Mouse (Mus musculus): ENCODE data around the gene Dync1h1. TPM values are rescaled to one million over a fixed set of nuclear protein-coding genes. Genes with fewer than 3 reads are reported as not detected.
A peak's percentile ranks its signal among the peaks of the same experiment; 100 is the strongest.

The Dync1h1 gene
- polyA plus RNA-seq, 1 experiment from 2014 or later = 70.8 TPM

DNA sequence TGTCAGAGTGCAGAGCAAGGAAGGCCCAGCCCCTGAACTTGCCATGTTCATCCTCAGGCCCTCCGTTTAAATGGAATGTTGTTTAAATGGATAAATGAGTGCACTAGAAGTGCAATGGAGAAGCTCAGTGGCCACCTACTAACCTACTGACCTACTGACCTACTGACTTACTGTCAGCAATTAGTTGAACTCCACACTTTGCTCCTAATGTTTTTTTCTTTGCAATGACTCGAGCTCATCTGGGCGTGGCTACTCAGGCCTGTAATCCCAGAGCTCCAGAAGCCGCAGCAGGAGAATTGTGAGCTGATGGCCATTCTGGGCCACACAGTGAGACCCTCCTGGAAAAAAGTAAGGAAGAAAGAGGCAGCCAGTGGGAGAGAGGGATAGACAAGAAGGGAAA is 25.3 kb upstream of the Dync1h1 start:
- DNase-seq (ENCODE audit: low spot score) = no peak
- H3K9me3 ChIP-seq = no peaks in the 10 kb centered on the region
- peaks cover 61% of the 10 kb centered on the region for H3K36me3 ChIP-seq
- WGBS = 79% methylated on average over 4 of the region's 4 CpGs
- H3K27me3 ChIP-seq (ENCODE audit: insufficient read depth, poor library complexity, severe bottlenecking) = no peaks in the 10 kb centered on the region
- no peak overlapping the region for H3K27ac ChIP-seq
- H3K4me3 ChIP-seq = no peak overlapping the region
- no peaks in the 10 kb centered on the region for H3K4me1 ChIP-seq (replicated peaks)

- Histone ChIP-seq H3K9me3 (no peaks in the 10 kb centered on the region), H3K4me1 (replicated peaks) (0 out of 2 replicates have a peak, but pooled peaks cover under 1% of the 10 kb centered on the region), H3K4me3 (no peak overlapping the region), H3K27ac (no peak overlapping the region), H3K36me3 (peaks cover 41% of the 10 kb centered on the region), H3K27me3 (ENCODE audit: insufficient read depth, poor library complexity, severe bottlenecking) (no peaks in the 10 kb centered on the region)
- 89% methylated on average over 9 of the region's 9 CpGs for WGBS
- no peak for DNase-seq (ENCODE audit: low spot score)
Measured at GRCm38 (mm10) chr12:110578333-110578732, 22.9 kb upstream of the Dync1h1 start.

DNA sequence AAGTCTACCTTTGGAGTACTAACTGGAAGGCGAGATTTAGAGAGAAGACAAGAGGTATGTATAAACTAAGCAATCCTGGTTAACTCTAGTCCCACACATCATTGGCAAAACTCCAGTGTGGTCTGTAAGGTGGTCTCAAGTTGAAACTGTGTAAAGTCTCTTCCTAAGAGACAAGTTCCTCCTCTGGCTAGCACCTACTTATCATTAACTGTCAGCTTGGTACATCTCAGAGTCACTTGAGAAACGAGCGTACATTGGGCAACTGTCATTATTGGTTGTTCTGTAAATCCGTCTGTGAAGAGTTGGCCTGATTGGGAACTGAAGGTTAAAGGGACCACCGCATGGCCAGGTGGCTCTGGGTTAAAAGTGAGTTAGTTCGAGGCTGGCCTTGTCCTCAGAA is 12.6 kb upstream of the Dync1h1 start:
- Histone ChIP-seq H3K27me3 (ENCODE audit: insufficient read depth, poor library complexity, severe bottlenecking) (no peaks in the 10 kb centered on the region), H3K4me3 (no peak overlapping the region), H3K4me1 (replicated peaks) (peaks cover 23% of the 10 kb centered on the region), H3K27ac (no peak overlapping the region), H3K36me3 (no peaks in the 10 kb centered on the region), H3K9me3 (no peaks in the 10 kb centered on the region)
- 80% methylated on average over 6 of the region's 6 CpGs for WGBS
- no peak for DNase-seq (ENCODE audit: low spot score)

- H3K4me3 ChIP-seq = peak overlapping the region; percentile 92
- H3K4me1 ChIP-seq (replicated peaks) = peaks cover 23% of the 10 kb centered on the region
- H3K27ac ChIP-seq = peak overlapping the region; percentile 97
- no peaks in the 10 kb centered on the region for H3K36me3 ChIP-seq
- H3K9me3 ChIP-seq = no peaks in the 10 kb centered on the region
- DNase-seq (ENCODE audit: low spot score) = no peak
- no peaks in the 10 kb centered on the region for H3K27me3 ChIP-seq (ENCODE audit: insufficient read depth, poor library complexity, severe bottlenecking)
- WGBS = 4% methylated on average over 15 of the region's 15 CpGs
Measured at GRCm38 (mm10) chr12:110590804-110591259, 10.4 kb upstream of the Dync1h1 start.

GRCm38 (mm10) chr12:110591260-110591883 is 9.9 kb upstream of the Dync1h1 start:
- Histone ChIP-seq H3K9me3 (no peaks in the 10 kb centered on the region), H3K27me3 (ENCODE audit: insufficient read depth, poor library complexity, severe bottlenecking) (no peaks in the 10 kb centered on the region), H3K27ac (peak overlapping the region; percentile 97), H3K4me1 (replicated peaks) (peaks cover 23% of the 10 kb centered on the region), H3K4me3 (peak overlapping the region; percentile 92), H3K36me3 (no peaks in the 10 kb centered on the region)
- under 1% methylated on average over 56 of the region's 56 CpGs for WGBS
- DNase-seq (ENCODE audit: low spot score) = peak; percentile 99

GRCm38 (mm10) chr12:110598527-110598926 is 2.7 kb upstream of the Dync1h1 start:
- no peaks in the 10 kb centered on the region for H3K9me3 ChIP-seq
- peaks cover 12% of the 10 kb centered on the region for H3K27me3 ChIP-seq (ENCODE audit: insufficient read depth, poor library complexity, severe bottlenecking)
- no peak overlapping the region for H3K27ac ChIP-seq
- DNase-seq (ENCODE audit: low spot score) = peak; percentile 67
- H3K4me1 ChIP-seq (replicated peaks) = peaks cover 23% of the 10 kb centered on the region
- 14% methylated on average over 7 of the region's 7 CpGs for WGBS
- no peak overlapping the region for H3K4me3 ChIP-seq
- H3K36me3 ChIP-seq = no peaks in the 10 kb centered on the region

DNA sequence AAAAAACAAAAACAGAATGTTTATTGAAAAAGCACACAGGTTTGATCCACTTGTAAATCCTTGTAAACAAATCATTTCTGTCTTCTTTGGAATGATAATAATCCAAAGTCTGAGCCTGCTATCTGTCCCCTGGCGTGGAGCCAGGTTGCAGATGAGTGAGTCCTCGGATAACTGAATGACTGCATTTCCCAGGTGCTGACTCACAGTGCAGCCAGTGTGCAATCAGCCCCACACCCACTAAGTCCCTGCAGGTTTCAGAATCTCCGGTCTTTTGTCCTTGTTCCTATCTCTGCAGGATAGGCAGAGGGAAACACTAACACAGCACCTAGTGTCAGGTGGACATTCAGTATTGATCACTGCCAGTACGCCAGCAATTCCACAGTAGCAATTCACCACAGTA is 1.5 kb upstream of the Dync1h1 start:
- H3K9me3 ChIP-seq = no peaks in the 10 kb centered on the region
- no peak overlapping the region for H3K4me3 ChIP-seq
- H3K27ac ChIP-seq = no peak overlapping the region
- 75% methylated on average over 4 of the region's 4 CpGs for WGBS
- H3K36me3 ChIP-seq = 0 out of 2 replicates have a peak, but pooled peaks cover 2% of the 10 kb centered on the region
- peaks cover 29% of the 10 kb centered on the region for H3K4me1 ChIP-seq (replicated peaks)
- peaks cover 12% of the 10 kb centered on the region for H3K27me3 ChIP-seq (ENCODE audit: insufficient read depth, poor library complexity, severe bottlenecking)
- no peak for DNase-seq (ENCODE audit: low spot score)

DNA sequence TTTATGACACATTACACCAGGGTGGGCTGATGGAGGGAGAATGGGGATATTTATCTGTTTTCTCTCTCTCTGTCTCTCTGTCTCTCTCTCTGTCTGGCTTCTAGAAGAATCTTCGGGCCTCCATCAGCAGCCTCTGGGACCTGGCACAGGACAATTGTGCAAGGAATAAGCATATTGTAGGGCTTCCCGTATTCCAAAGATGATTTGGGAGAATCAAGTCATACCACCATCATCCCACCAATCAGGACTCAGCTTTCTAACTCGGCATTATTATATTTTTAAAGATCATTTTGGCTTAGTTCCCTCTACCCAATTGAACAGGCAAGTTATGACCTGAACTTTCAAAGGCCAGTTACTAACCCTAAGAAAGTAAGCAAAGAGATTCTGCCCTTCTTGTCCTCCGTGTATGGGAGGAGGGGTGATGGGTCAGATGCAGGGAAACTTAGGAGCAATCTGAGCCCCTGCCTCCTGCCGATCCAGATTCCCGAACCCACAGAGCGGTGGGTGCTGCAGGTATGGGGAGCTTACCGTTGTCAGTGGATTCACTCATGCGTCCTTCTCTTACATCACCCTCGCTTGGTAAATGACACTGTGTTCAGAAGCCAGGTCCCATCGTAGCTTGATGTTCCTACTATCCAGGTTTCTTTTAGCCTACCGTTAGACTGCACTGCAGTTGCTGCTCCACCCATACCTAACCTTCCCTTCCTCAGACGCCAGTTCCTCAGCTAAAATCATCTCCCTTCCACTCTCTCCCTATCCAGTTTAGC is 844 bp upstream of the Dync1h1 start:
- no peak for DNase-seq (ENCODE audit: low spot score)
- peaks cover 12% of the 10 kb centered on the region for H3K27me3 ChIP-seq (ENCODE audit: insufficient read depth, poor library complexity, severe bottlenecking)
- 0 out of 2 replicates have a peak overlapping the region, but pooled peaks have one; percentile 97 for H3K27ac ChIP-seq
- H3K36me3 ChIP-seq = 0 out of 2 replicates have a peak, but pooled peaks cover 5% of the 10 kb centered on the region
- H3K9me3 ChIP-seq = no peaks in the 10 kb centered on the region
- H3K4me1 ChIP-seq (replicated peaks) = peaks cover 29% of the 10 kb centered on the region
- 58% methylated on average over 13 of the region's 13 CpGs for WGBS
- peak overlapping the region; percentile 98 for H3K4me3 ChIP-seq

DNA sequence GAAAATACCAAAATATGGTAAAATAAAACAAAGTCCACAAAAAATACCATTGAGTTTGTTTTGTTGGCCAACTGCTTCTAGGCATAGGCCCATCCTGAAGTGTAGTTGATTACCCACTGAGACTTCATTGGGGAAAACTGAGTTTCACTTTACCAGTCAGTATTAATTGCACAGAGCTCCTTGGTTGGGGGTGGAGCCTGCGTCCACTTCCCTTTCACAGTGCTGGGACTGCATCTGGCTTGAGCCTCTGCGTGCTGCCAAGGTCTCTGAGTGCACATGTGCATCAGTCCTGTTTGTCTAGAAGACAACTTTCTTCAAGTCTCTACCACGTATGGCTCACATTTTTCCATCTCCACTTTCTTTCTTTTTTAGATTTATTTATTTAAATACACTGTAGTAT is 4.9 kb downstream of the Dync1h1 start:
- H3K4me1 ChIP-seq (replicated peaks) = peaks cover 22% of the 10 kb centered on the region
- DNase-seq (ENCODE audit: low spot score) = no peak
- no peaks in the 10 kb centered on the region for H3K27me3 ChIP-seq (ENCODE audit: insufficient read depth, poor library complexity, severe bottlenecking)
- no peaks in the 10 kb centered on the region for H3K9me3 ChIP-seq
- H3K4me3 ChIP-seq = no peak overlapping the region
- WGBS = 97% methylated on average over 3 of the region's 3 CpGs
- peaks cover 42% of the 10 kb centered on the region for H3K36me3 ChIP-seq
- no peak overlapping the region for H3K27ac ChIP-seq

- no peaks in the 10 kb centered on the region for H3K9me3 ChIP-seq
- peaks cover 44% of the 10 kb centered on the region for H3K36me3 ChIP-seq
- H3K27ac ChIP-seq = no peak overlapping the region
- 88% methylated on average over 2 of the region's 2 CpGs for WGBS
- H3K4me3 ChIP-seq = no peak overlapping the region
- H3K4me1 ChIP-seq (replicated peaks) = peaks cover 22% of the 10 kb centered on the region
- DNase-seq (ENCODE audit: low spot score) = no peak
- H3K27me3 ChIP-seq (ENCODE audit: insufficient read depth, poor library complexity, severe bottlenecking) = no peaks in the 10 kb centered on the region
Measured at GRCm38 (mm10) chr12:110606676-110607075, 5.4 kb downstream of the Dync1h1 start.

- H3K4me1 ChIP-seq (replicated peaks) = peaks cover 5% of the 10 kb centered on the region
Measured at GRCm38 (mm10) chr12:110608460-110609152, 7.4 kb downstream of the Dync1h1 start.

GRCm38 (mm10) chr12:110609153-110609497 is 7.9 kb downstream of the Dync1h1 start:
- Histone ChIP-seq H3K4me1 (replicated peaks) (peaks cover under 1% of the 10 kb centered on the region), H3K27me3 (ENCODE audit: insufficient read depth, poor library complexity, severe bottlenecking) (no peaks in the 10 kb centered on the region), H3K4me3 (no peak overlapping the region), H3K27ac (no peak overlapping the region), H3K36me3 (peaks cover 68% of the 10 kb centered on the region), H3K9me3 (no peaks in the 10 kb centered on the region)
- 89% methylated on average over 9 of the region's 9 CpGs for WGBS
- DNase-seq (ENCODE audit: low spot score) = no peak

More at GRCm38 (mm10) chr12:110608460-110609152, 7.4 kb downstream of the Dync1h1 start:
- 82% methylated on average over 11 of the region's 11 CpGs for WGBS
- peaks cover 63% of the 10 kb centered on the region for H3K36me3 ChIP-seq
- no peak overlapping the region for H3K4me3 ChIP-seq
- H3K27me3 ChIP-seq (ENCODE audit: insufficient read depth, poor library complexity, severe bottlenecking) = no peaks in the 10 kb centered on the region
- H3K27ac ChIP-seq = no peak overlapping the region
- DNase-seq (ENCODE audit: low spot score) = no peak
- no peaks in the 10 kb centered on the region for H3K9me3 ChIP-seq

GRCm38 (mm10) chr12:110610713-110611112 is 9.5 kb downstream of the Dync1h1 start:
- Histone ChIP-seq H3K27me3 (ENCODE audit: insufficient read depth, poor library complexity, severe bottlenecking) (no peaks in the 10 kb centered on the region), H3K27ac (no peak overlapping the region), H3K4me3 (no peak overlapping the region), H3K4me1 (replicated peaks) (no peaks in the 10 kb centered on the region), H3K36me3 (peaks cover 78% of the 10 kb centered on the region), H3K9me3 (no peaks in the 10 kb centered on the region)
- no peak for DNase-seq (ENCODE audit: low spot score)
- WGBS = 95% methylated on average over 2 of the region's 2 CpGs

Measured in hindbrain, embryonic 10.5 days (tissue).